Mouse (Mus musculus) macrophage (primary cell): ENCODE data around the gene Prex1. TPM values are rescaled to one million over a fixed set of nuclear protein-coding genes. Genes with fewer than 3 reads are reported as not detected.
A peak's percentile ranks its signal among the peaks of the same experiment; 100 is the strongest.

ENCODE experiments used
- H3K27ac ChIP-seq: fragments of 350-480 bp; formaldehyde crosslinking; 2 replicates; pipeline ENCODE4 v1.9.0; 2021
- H3K36me3 ChIP-seq: fragments of 350-480 bp; formaldehyde crosslinking; 2 replicates; pipeline ENCODE4 v1.9.0; 2021; ENCODE audit errors: inconsistent target
- H3K4me3 ChIP-seq: fragments of 350-480 bp; formaldehyde crosslinking; 2 replicates; pipeline ENCODE4 v1.9.0; 2021; ENCODE audit errors: inconsistent target
- H3K79me2 ChIP-seq: fragments of 350-480 bp; formaldehyde crosslinking; 2 replicates; pipeline ENCODE4 v1.9.0; 2021; ENCODE audit errors: inconsistent target
- WGBS: methylation state at CpG from one replicate; pipeline ENCODE4 v1.1.7; 2026; ENCODE audit warnings: inconsistent platforms; ENCODE audit not compliant: missing documents; 5-methylcytosine and 5-hydroxymethylcytosine counted together
- polyA plus RNA-seq: library from polyadenylated mRNA; stranded (reverse); fragments of 250-400 nt; gene quantifications from 3 replicates; pipeline ENCODE4 v1.2.4, GENCODE M21; 2018; ENCODE audit warnings: inconsistent platforms

Gene Prex1
- polyA plus RNA-seq, 1 experiment from 2014 or later: 51.9 TPM

DNA sequence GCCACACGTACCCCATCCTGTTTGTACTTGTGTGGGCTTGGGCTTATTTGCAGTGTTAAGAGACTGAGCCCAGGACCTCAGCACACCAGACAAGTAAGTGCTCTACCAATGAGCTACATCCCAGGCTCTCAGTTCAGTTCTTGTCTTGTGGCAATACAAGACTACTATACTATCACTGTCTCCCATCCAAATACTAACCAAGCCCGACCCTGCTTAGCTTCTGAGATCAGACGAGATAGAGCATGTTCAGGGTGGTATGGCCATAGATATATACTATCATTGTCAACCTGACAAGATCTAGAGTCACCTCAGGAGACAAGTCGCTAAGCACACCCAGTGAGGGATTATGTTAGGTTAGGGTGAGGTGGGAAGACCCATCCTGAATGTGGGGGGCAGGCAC lies 58.8 kb downstream of the Prex1 start:
- H3K27ac ChIP-seq: no peak overlapping the region
- no peak overlapping the region for H3K4me3 ChIP-seq
- 89% methylated on average over 4 of the region's 4 CpGs for WGBS
- H3K79me2 ChIP-seq: peaks cover 100% of the 10 kb centered on the region
- no peaks in the 10 kb centered on the region for H3K36me3 ChIP-seq

DNA sequence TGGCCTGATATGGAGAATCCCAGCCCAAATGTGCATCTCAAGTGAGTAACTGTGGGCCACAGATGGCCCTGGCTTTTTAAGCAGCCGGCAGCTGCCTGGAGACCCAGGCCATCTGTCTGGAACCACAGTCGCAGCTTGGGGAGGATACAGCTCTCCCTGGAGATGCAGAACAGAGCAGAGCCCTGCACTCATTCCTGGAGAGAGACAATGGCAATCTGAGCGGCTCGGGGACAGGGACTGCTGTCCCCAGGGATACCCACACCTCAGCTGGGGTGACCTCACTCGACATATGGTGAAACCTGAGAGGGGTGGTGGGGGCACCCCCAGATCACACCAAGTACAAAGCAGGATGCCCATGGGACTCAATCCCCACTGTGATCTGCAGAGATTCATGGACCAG lies 60.1 kb downstream of the Prex1 start:
- 93% methylated on average over 5 of the region's 5 CpGs for WGBS
- H3K27ac ChIP-seq: no peak overlapping the region
- no peak overlapping the region for H3K4me3 ChIP-seq
- H3K36me3 ChIP-seq: no peaks in the 10 kb centered on the region
- peaks cover 100% of the 10 kb centered on the region for H3K79me2 ChIP-seq

DNA sequence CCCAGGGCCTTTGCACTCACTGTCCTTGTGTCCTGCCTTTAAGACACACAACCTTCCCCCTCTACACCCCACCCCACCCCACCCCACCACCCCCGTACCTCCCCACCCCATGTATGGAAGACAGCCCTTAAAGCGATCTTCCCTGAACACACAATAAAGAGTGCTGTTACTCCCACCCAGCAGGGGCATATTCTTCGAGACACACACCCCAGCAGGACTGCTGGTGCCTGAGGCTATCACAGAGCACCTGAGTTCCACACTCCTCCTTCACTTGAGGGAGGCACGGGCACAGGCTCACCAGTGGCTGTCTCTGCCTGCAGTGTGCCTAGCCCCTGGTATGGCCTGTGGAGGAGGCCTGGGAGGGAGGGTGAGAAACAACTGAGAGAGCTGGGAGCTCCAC lies 61.0 kb downstream of the Prex1 start:
- 92% methylated on average over 3 of the region's 4 CpGs for WGBS
- H3K27ac ChIP-seq: no peak overlapping the region
- H3K4me3 ChIP-seq: no peak overlapping the region
- peaks cover 100% of the 10 kb centered on the region for H3K79me2 ChIP-seq
- H3K36me3 ChIP-seq: peaks cover 3% of the 10 kb centered on the region; the same call in 1 of the 2 replicates

DNA sequence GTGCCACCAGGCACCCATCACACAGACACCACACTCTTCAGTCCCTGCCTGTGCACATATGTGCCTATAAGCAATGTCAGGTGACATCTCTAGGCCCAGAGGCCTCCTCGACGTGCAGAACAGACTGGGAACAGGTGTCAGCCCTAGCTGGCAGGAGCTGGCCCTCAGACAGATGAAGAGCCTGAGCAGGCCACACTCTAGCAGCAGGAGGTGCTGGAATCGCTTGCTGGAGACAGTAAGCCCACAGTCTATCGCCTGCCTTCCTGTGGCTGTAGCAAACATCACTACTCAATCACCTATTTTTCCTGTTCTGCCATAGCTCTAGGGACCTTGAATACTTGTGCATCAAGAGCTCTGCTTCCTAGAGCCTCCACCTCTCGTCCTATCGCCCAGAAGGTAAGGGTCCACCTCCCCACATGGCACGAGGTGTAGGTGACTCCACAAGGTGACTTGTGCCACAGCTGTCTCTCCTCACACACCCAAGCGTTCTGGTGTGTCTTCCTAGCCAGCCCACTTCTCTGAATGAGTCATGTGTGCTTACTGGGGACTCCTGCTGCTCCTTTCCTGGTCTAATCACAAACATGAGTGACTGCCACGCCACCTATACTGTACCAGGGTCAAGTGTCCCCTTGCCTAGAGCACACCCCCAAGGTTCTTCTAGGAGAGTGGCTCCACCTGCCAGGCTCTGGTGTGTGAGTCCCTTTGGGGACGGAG lies 62.2 kb downstream of the Prex1 start:
- peaks cover 15% of the 10 kb centered on the region for H3K36me3 ChIP-seq
- H3K79me2 ChIP-seq: peaks cover 100% of the 10 kb centered on the region
- WGBS: 77% methylated on average over 10 of the region's 10 CpGs
- H3K4me3 ChIP-seq: no peak overlapping the region
- H3K27ac ChIP-seq: no peak overlapping the region

DNA sequence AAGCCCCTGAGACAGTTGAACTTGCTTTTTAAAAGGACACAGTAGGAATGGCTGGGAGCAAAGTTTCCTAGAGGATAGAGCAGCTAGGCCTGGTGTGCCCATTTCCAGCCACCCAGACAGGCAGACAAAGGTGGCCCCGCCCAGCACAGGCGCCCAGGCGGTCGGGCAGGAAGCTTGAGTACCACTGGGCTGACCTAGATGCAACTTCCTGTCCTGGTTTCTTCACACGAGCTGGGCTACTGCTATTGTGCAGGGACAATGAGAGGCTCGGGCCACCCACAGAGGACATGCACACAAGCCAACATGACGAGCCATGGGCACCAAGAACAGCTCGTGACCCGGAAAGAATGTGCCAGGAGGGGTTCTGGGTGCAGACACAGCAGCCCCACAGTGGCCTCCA lies 63.2 kb downstream of the Prex1 start:
- no peak overlapping the region for H3K4me3 ChIP-seq
- H3K79me2 ChIP-seq: peaks cover 100% of the 10 kb centered on the region
- H3K36me3 ChIP-seq: peaks cover 21% of the 10 kb centered on the region
- H3K27ac ChIP-seq: peak overlapping the region; percentile 31
- WGBS: 11% methylated on average over 9 of the region's 9 CpGs

DNA sequence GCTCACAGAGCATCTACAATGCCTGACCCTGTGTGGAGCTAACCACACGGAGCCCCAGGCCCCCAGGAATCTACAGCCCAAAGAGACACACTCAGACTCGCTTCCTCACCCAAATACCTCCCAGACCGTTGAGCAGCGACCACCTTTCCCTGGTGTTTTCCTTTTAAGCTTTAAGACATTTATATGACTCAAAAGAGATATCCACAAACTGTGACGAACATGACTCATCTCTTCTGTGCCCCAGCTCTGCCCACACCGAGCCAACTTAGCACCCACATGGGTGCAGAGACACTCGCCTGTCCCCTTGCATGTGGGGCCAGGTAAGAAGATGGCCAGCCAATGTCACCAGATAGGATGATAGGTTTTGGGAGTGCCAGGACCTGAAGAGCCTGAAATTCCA lies 66.4 kb downstream of the Prex1 start:
- WGBS: 68% methylated on average over 7 of the region's 7 CpGs
- Histone ChIP-seq H3K27ac (no peak overlapping the region), H3K4me3 (no peak overlapping the region), H3K79me2 (peaks cover 86% of the 10 kb centered on the region), H3K36me3 (peaks cover 51% of the 10 kb centered on the region)

DNA sequence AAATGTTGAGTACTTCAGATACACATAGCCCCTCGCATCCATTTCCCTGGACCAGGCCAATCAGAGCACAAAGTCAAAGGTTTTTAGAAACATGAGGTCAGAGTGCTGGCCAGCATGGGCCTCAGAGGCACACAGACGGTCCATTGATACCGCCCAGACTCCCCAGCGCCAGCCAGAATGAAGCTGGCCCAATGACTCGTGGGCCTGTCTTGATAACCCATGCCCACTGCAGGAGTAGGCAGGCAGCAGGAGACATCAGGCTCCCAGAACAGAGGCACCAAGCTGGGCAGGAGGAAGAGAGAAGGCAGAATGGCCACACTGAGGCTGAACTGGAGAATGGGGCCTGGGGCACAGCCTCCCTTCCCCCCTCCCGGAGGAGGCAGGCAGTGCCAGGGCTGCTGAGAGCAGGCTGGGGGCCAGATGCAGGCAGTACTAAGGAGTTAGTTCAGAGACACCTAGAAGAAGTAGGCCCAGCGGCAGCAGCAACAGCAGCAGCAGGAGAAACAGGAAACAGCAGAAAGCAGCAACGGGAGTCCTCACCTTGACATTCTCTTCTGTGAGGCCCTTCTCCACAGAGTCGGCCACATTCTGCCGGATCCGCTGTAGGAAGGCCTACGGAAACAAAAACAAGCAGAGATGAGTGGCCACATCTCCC lies 67.1 kb downstream of the Prex1 start:
- WGBS: 85% methylated on average over 12 of the region's 12 CpGs
- no peak overlapping the region for H3K27ac ChIP-seq

DNA sequence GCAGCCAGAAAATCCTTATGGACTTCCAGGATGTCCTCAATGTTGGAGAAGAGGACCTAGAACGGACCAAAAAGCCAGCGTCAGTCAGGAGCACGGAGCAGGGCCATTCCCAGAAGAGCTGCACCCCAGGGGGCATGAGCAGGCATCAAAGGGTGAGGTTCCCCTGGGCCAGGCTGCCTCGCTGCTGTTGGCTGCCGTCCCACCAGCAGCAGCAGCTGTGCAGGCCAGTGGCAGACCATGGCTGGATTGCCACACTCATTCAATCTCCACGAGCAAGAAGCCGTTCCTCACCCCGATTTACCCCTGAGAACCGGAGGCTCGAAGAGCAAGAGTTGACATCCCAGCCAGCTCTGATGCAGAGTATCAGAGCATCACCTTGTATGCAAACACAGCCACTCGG lies 68.8 kb downstream of the Prex1 start:
- WGBS: 90% methylated on average over 11 of the region's 11 CpGs
- peaks cover 72% of the 10 kb centered on the region for H3K36me3 ChIP-seq
- H3K27ac ChIP-seq: no peak overlapping the region
- H3K4me3 ChIP-seq: no peak overlapping the region
- H3K79me2 ChIP-seq: peaks cover 85% of the 10 kb centered on the region

More for the DNA sequence above, 67.1 kb downstream of the Prex1 start:
- Histone ChIP-seq H3K36me3 (peaks cover 58% of the 10 kb centered on the region), H3K79me2 (peaks cover 86% of the 10 kb centered on the region), H3K4me3 (no peak overlapping the region)

DNA sequence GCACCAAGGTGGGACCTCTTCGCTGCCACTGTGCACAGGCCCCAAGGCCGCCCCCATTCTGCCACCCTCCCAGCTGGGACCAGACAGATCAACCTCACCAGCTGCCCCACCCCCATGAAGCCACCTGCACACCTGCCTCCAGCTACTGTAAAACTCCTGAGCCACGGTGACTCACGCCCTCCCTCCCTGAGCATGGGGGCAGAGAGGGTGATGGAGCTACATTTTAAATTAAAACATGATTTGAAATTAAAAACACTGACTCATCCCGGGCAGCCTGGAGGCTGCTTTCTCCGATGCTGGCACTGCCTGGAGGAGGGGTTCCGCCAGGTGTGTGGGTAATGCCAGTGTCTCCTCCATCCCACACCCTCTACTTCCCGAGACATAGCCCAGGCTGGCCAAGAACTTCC lies 71.0 kb downstream of the Prex1 start:
- 91% methylated on average over 8 of the region's 8 CpGs for WGBS
- Histone ChIP-seq H3K27ac (no peak overlapping the region), H3K79me2 (peaks cover 76% of the 10 kb centered on the region), H3K4me3 (no peak overlapping the region), H3K36me3 (peaks cover 76% of the 10 kb centered on the region)

DNA sequence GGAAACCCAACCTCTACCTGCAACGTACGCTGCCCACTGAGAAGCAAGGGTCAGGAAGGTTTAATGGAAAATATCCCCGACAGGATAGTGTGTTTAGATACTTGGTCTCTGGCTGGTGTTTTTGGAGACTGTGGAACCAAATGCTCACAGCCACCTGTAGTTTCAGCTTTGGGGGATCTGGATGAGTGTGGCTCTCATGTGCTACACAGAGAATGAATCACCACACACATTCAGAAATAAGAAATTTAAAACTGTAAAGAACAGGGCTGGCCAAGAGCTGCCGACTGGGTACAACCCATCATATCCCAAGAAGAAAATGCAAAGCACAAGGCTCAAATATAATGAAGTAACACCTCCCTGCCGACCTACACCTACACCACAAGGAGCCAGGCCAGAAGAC lies 73.9 kb downstream of the Prex1 start:
- Histone ChIP-seq H3K4me3 (no peak overlapping the region), H3K79me2 (peaks cover 80% of the 10 kb centered on the region; the same call in 1 of the 2 replicates), H3K36me3 (peaks cover 80% of the 10 kb centered on the region), H3K27ac (no peak overlapping the region)
- 90% methylated on average over 5 of the region's 5 CpGs for WGBS

DNA sequence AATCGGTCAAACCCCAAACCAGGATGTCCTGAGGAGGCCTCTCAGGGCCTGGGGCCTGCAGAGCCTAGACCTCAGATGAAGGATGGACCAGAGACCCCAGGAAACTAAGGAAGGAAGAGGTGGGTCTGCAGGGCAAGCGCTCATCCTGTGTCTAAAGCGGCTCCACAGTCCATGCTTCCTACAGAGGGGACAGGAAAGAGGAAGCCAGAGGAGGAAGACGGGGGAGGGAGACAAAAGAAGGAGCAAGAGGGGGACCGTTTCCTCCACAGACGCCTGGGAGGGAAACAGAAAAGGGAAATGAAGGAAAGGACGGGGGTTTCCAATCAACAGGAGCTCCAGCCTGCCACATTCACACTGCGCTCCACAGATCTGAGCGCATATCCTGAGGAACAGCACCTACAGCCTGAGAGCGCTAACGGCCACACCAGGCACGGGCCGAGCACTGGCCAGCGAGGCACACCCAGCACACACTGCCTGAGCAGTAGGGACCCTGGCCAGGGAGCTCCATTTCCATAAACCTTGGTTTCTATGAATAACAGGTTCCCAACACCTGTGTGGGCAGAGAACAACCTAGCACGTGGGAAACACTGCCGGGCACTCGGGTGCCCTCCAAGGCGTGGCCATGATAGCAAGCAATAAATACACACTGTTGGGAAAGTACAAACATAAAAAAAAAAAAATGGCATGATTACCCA lies 74.5 kb downstream of the Prex1 start:
- Histone ChIP-seq H3K36me3 (peaks cover 79% of the 10 kb centered on the region), H3K4me3 (no peak overlapping the region), H3K27ac (peak overlapping the region; percentile 17; the same call in 1 of the 2 replicates), H3K79me2 (peaks cover 82% of the 10 kb centered on the region; the same call in 1 of the 2 replicates)
- WGBS: 42% methylated on average over 18 of the region's 18 CpGs

DNA sequence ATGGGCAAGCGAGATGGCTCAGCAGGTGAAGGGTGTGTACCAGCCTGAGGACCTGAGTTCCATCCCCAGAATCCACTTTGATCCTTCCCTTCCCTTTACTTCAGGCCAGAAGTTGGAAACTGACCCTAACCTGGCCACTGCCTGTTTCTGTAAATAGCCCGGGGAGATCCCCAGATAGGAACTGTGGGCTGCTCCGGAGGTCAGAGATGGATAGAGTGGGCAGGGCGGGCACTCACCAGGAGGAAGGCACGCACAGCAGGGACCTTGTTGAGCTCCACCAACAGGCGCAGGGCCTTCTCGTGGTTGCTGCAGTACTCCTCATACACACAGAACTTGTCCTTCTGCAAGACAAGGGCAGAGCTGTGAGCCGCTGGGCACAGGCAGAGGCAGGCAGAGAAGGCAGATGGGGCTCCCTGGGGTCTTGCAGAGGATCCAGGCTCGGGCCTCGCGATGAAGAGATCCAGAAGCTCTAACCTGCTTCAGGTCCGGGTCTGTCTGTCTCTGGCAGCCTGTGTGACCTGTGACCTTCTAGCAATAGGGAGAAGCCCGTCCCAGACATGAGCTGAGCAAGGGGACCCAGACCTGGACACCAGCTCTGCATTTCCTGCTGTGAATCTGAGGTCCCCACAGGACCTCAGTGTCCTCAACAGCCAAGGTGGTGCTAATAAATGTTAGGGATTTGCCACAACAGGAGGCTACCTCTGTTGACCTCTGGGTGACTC lies 75.4 kb downstream of the Prex1 start:
- Histone ChIP-seq H3K27ac (0 out of 2 replicates have a peak overlapping the region, but pooled peaks have one; percentile 17), H3K79me2 (peaks cover 82% of the 10 kb centered on the region; the same call in 1 of the 2 replicates), H3K4me3 (no peak overlapping the region), H3K36me3 (peaks cover 80% of the 10 kb centered on the region)
- WGBS: 91% methylated on average over 13 of the region's 13 CpGs

DNA sequence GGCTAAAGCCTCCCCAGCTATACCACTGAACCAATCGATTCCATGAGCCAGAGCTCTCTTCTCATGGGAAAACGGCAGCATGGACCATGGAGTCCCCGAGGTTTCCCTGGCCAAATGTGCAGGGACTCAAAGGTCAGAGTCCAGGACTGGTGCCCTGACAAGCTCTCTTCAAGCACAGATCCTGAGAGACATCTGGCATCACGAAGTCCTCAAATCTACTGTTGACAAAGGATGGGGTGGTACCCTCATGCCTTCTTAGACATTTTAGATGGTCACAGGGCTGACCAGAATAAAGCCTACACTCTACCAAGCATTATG lies 76.0 kb downstream of the Prex1 start:
- WGBS: 93% methylated on average over 4 of the region's 4 CpGs
- Histone ChIP-seq H3K4me3 (no peak overlapping the region), H3K36me3 (peaks cover 80% of the 10 kb centered on the region), H3K79me2 (peaks cover 84% of the 10 kb centered on the region; the same call in 1 of the 2 replicates), H3K27ac (no peak overlapping the region)

DNA sequence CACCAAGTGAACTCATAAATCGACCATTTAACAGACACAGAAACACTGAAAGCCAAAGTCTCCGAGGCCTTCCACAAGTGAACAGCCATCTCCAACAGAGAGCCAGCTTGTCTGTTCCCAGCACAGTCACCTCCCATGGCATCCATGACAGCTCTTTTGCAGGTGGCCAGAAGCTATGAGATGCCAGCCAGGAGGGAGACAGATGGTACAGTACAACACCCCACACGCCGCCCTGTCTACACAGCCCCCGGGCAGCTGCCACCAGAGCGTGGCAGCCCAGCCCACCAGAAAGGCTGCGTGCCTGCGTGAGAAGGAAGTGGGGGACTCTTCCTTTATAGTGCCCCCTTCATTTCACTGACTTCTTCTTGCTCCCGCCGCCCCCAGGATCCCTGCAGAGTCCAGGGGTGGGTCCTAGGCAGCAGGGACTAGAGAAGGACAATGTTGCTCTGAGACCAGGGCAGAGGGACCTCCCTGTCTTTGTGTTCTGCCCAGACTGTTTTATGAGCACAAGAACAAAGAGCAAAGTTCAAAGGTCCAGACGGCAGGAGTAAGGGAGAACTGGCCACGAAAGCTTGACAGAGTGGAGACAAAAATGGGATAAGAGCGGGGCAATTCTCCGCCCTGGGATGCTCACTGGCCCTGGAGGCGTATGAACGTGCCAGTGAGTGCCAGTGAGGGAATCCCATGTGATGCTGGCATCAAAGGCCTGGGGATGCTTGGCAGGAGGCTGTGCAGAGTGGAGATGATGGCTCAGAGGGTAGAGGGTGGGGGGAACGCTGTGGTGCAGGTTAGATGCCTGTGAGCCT lies 76.6 kb downstream of the Prex1 start:
- 93% methylated on average over 17 of the region's 17 CpGs for WGBS
- Histone ChIP-seq H3K36me3 (peaks cover 79% of the 10 kb centered on the region), H3K4me3 (no peak overlapping the region), H3K79me2 (peaks cover 84% of the 10 kb centered on the region; the same call in 1 of the 2 replicates), H3K27ac (no peak overlapping the region)
